Mouse (Mus musculus) hematopoietic stem cell, adult 5-6 weeks (primary cell): ENCODE measurements around the gene Myof. TPM values are rescaled to one million over a fixed set of nuclear protein-coding genes. Genes with fewer than 3 reads are reported as not detected.

ENCODE experiments used
- ATAC-seq, 2 experiments: fragments of 125-278 bp in 1 of 2; replicated peaks in 1 of 2; 2 replicates each; pipeline ENCODE4 v1.8.0; 2016 to 2017; ENCODE audit warnings: inconsistent platforms in 2 of 2, mild to moderate bottlenecking in 2 of 2, moderate number of reproducible peaks in 2 of 2, low read depth in 1 of 2, moderate TSS enrichment in 1 of 2; ENCODE audit not compliant: low FRiP score in 2 of 2, poor library complexity in 2 of 2, severe bottlenecking in 2 of 2, insufficient read depth in 1 of 2, low TSS enrichment in 1 of 2
- total RNA-seq: library from RNA; stranded (forward); fragments of 172-1452, 232-1000 nt; gene quantifications from 2 replicates; pipeline ENCODE4 v1.2.3, GENCODE M21; 2017

The Myof gene
- total RNA-seq, 1 experiment from 2014 or later, result 36.2 TPM

GRCm38 (mm10) chr19:37873499-37873898 lies 169.9 kb downstream of the Myof start:
- no peak for ATAC-seq

GRCm38 (mm10) chr19:37867592-37867991 lies 175.8 kb downstream of the Myof start:
- ATAC-seq, result no peak

GRCm38 (mm10) chr19:37866994-37867393 lies 176.4 kb downstream of the Myof start:
- ATAC-seq, result no peak

GRCm38 (mm10) chr19:37861171-37861570 lies 182.2 kb downstream of the Myof start:
- ATAC-seq, result no peak

- no peak for ATAC-seq
These were observed 183.1 kb downstream of the Myof start for GRCm38 (mm10) chr19:37860267-37860666.

GRCm38 (mm10) chr19:37858406-37859081 lies 184.8 kb downstream of the Myof start:
- no peak for ATAC-seq

- ATAC-seq, result no peak
These were observed 191.3 kb downstream of the Myof start for GRCm38 (mm10) chr19:37852056-37852455.

- no peak for ATAC-seq
These were observed 191.8 kb downstream of the Myof start for GRCm38 (mm10) chr19:37851590-37852038.

Other genes with a start within 250 kb of the Myof start
- gene Cep55, start 11.4 kb upstream of the Myof start, total RNA-seq, result 49.6 and 54.0 TPM in 2 replicates
- gene Ffar4, start 53.5 kb upstream of the Myof start, total RNA-seq, result not detected in 2 replicates
- not detected in 2 replicates for gene Rbp4, start 81.7 kb upstream of the Myof start, total RNA-seq
- not detected in 2 replicates for gene Pde6c, start 89.2 kb upstream of the Myof start, total RNA-seq
- 41.5 and 51.5 TPM in 2 replicates for gene Fra10ac1, start 180.6 kb upstream of the Myof start, total RNA-seq
- gene Lgi1, start 221.0 kb upstream of the Myof start, total RNA-seq, result 3.0 TPM in 1 of 2 replicates, not detected in the other